Mouse (Mus musculus): ENCODE data around the gene Olfr642.

DNA sequence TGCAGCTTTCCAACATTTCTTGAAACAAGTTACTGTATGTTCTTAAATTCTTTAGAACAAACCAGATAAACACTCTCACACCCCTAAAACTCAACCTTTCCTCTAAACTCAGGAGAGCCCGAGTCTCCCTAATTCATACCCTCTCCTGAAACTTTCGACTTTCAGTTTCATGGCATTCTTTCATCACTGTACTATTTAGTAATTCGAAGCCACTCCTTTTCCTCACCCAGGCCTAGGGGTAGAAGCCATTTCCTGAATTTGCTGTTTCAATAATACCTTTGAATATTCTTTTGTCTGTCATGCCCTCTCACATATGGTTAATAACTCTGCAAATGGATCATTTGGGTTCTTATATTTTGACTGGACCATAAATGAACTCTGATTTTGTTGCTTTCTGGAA, 25.5 kb downstream of the Olfr642 start:
- TF ChIP-seq CTCF (IDR thresholded peaks at IDR 0.05; ENCODE audit: low read depth, low read length) (no peak), EP300 (IDR thresholded peaks at IDR 0.05; ENCODE audit: insufficient read depth, low read depth, low read length) (no peak), POLR2A (IDR thresholded peaks at IDR 0.05; ENCODE audit: insufficient read depth, low read length) (no peak)
